10 mouse cellular contexts compared by ENCODE assay signal in genomic region chr15:102255547-102256255, GRCm38 (mm10). TPM values are rescaled to one million over a fixed set of nuclear protein-coding genes. Genes with fewer than 3 reads are reported as not detected.
DNase-seq lines count a peak whose midpoint lies in the region; ATAC-seq and TF ChIP-seq lines count a peak whose summit lies in the region.
"Had no signal": no experiment of that assay in that cellular context is flagged by ENCODE, and none has a peak within 500 bp of the region (broad histone marks: within the 10 kb centered on the region; RNA-seq: fewer than 3 reads in every experiment).

No protein-coding gene starts in this region.

- peak overlapping the region; percentile 62; the same call in 1 of the 2 replicates for H3K4me3 ChIP-seq in heart, embryonic 11.5 days (ENCODE audit: low read depth, low read length)
- peak overlapping the region; percentile 65; the same call in 1 of the 2 replicates for H3K4me3 ChIP-seq in cortical plate, adult 2 months (ENCODE audit: insufficient read depth, low read length)
- peak overlapping the region; percentile 74 for H3K4me3 ChIP-seq in lung, embryonic 16.5 days (ENCODE audit: low read length)

- intact Hi-C loops in heart, postnatal 36 days (cut with DNase I): no loop called here

- 39% methylated on average over 14 of the region's 14 CpGs for WGBS in heart, embryonic 11.5 days (ENCODE audit: insufficient replicate concordance)
- WGBS in lung, embryonic 16.5 days: 48% methylated on average over 12 of the region's 14 CpGs

- no peak for TF ChIP-seq POLR2A in cortical plate, adult 2 months (IDR thresholded peaks at IDR 0.05; ENCODE audit: extremely low read depth, insufficient read depth, low read length)

- no peak overlapping the region for H3K9ac ChIP-seq in heart, embryonic 11.5 days (ENCODE audit: low read depth, low read length)
- H3K9ac ChIP-seq in lung, embryonic 16.5 days (ENCODE audit: low read length): peak overlapping the region; percentile 81

- TF ChIP-seq CTCF in cortical plate, adult 2 months (IDR thresholded peaks at IDR 0.05; ENCODE audit: extremely low read depth, insufficient read depth, low read length): no peak

- H3K4me2 ChIP-seq in heart, embryonic 11.5 days: peak overlapping the region; percentile 96
- peak overlapping the region; percentile 74 for H3K4me2 ChIP-seq in lung, embryonic 16.5 days (ENCODE audit: low read depth, low read length)

- no peak for DNase-seq in heart, postnatal 36 days
- DNase-seq in kidney, adult 18-20 months: peak; percentile 52
- no peak for DNase-seq in adrenal gland, adult 18-20 months (ENCODE audit: low spot score in 2 of 2)
- no peak for DNase-seq in adrenal gland, adult 8-10 months
- no peak for DNase-seq in spleen, adult 12 weeks (ENCODE audit: low spot score)
- DNase-seq: cerebellum, adult 2 months had no signal

- peaks cover 11% of the 10 kb centered on the region for H3K4me1 ChIP-seq in heart, embryonic 11.5 days (ENCODE audit: control insufficient read depth, insufficient read depth, low read length)
- peaks cover 6% of the 10 kb centered on the region for H3K4me1 ChIP-seq in cortical plate, adult 2 months (ENCODE audit: control insufficient read depth, insufficient read depth, low read length)
- H3K4me1 ChIP-seq in lung, embryonic 16.5 days (replicated peaks; ENCODE audit: control insufficient read depth, insufficient read depth, low read length): peaks cover 38% of the 10 kb centered on the region

- no peak overlapping the region for H3K27ac ChIP-seq in heart, embryonic 11.5 days (ENCODE audit: low read depth, low read length)
- no peak overlapping the region for H3K27ac ChIP-seq in cortical plate, adult 2 months (ENCODE audit: insufficient read depth, low read length)
- H3K27ac ChIP-seq in lung, embryonic 16.5 days (ENCODE audit: low read length): peak overlapping the region; percentile 91
- H3K27ac ChIP-seq: hindbrain, embryonic 15.5 days had no signal

- H3K36me3 ChIP-seq in heart, embryonic 11.5 days (ENCODE audit: control insufficient read depth, insufficient read depth, low read length): no peaks in the 10 kb centered on the region
- H3K36me3 ChIP-seq in lung, embryonic 16.5 days (ENCODE audit: control insufficient read depth, insufficient read depth, low read length): peaks cover 2% of the 10 kb centered on the region; the same call in 1 of the 2 replicates
- H3K36me3 ChIP-seq: hindbrain, embryonic 15.5 days had no signal

- no peak for ATAC-seq in heart, embryonic 11.5 days (replicated peaks; ENCODE audit: insufficient number of reproducible peaks, low FRiP score, low TSS enrichment)
- ATAC-seq in lung, embryonic 16.5 days (ENCODE audit: low read depth): peak; percentile 48

- no peaks in the 10 kb centered on the region for H3K9me3 ChIP-seq in heart, embryonic 11.5 days (replicated peaks; ENCODE audit: control insufficient read depth, low read length)
- H3K9me3 ChIP-seq in lung, embryonic 16.5 days (ENCODE audit: control insufficient read depth, low read length): no peaks in the 10 kb centered on the region
- H3K9me3 ChIP-seq: hindbrain, embryonic 15.5 days had no signal

- peaks cover 52% of the 10 kb centered on the region for H3K27me3 ChIP-seq in heart, embryonic 11.5 days (ENCODE audit: control insufficient read depth, insufficient read depth, low read length)
- no peaks in the 10 kb centered on the region for H3K27me3 ChIP-seq in lung, embryonic 16.5 days (ENCODE audit: control insufficient read depth, insufficient read depth, low read depth, low read length)

RNA-seq across cellular contexts. Expression of gene Rarg, which starts 1.6 kb away (rescaled TPM):
- polyA plus RNA-seq in heart, embryonic 11.5 days (2014; fragmentation: Nextera tagmentation; extraction: Ambion mirVana): 11.2 and 13.4 TPM in 2 replicates
- total RNA-seq in heart, postnatal 36 days (2021): 10 to 100 TPM; 20.0 to 21.9 TPM
- polyA plus RNA-seq in cortical plate, adult 2 months (2012; rRNA removed): 11.3 and 12.3 TPM in 2 replicates
- 46.7 and 46.9 TPM in 2 replicates for polyA plus RNA-seq in lung, embryonic 16.5 days (2015; fragmentation: Nextera tagmentation; extraction: Ambion mirVana)
- total RNA-seq in adrenal gland, adult 18-20 months (2021): 10 to 100 TPM; 21.7 to 27.2 TPM
- total RNA-seq in adrenal gland, adult 8-10 months (2022): 10 to 100 TPM; 19.9 to 43.0 (median 34.4) TPM

RNA-seq across cellular contexts. Expression of gene Gm9918, which starts 14.7 kb away (rescaled TPM):
- polyA plus RNA-seq in heart, embryonic 11.5 days (2014; fragmentation: Nextera tagmentation; extraction: Ambion mirVana): 0.07 TPM in 1 of 2 replicates, not detected in the other
- not detected for total RNA-seq in heart, postnatal 36 days (2021)
- 0.04 and 0.15 TPM in 2 replicates for polyA plus RNA-seq in cortical plate, adult 2 months (2012; rRNA removed)
- polyA plus RNA-seq in lung, embryonic 16.5 days (2015; fragmentation: Nextera tagmentation; extraction: Ambion mirVana): 0.34 and 0.57 TPM in 2 replicates
- under 1 TPM in 1 of 2 experiments, not detected in 1; 0.13 TPM for total RNA-seq in adrenal gland, adult 18-20 months (2021)
- under 1 TPM in 2 of 4 experiments, not detected in 2; 0.24 to 0.31 TPM for total RNA-seq in adrenal gland, adult 8-10 months (2022)

RNA-seq across cellular contexts. Expression of gene Mfsd5, which starts 23.6 kb away (rescaled TPM):
- polyA plus RNA-seq in heart, embryonic 11.5 days (2014; fragmentation: Nextera tagmentation; extraction: Ambion mirVana): 44.4 and 45.3 TPM in 2 replicates
- 10 to 100 TPM; 18.1 to 19.4 TPM for total RNA-seq in heart, postnatal 36 days (2021)
- polyA plus RNA-seq in cortical plate, adult 2 months (2012; rRNA removed): 54.0 and 55.5 TPM in 2 replicates
- 58.3 and 61.1 TPM in 2 replicates for polyA plus RNA-seq in lung, embryonic 16.5 days (2015; fragmentation: Nextera tagmentation; extraction: Ambion mirVana)
- 10 to 100 TPM; 32.6 to 35.2 TPM for total RNA-seq in adrenal gland, adult 18-20 months (2021)
- 10 to 100 TPM; 37.1 to 45.4 (median 39.5) TPM for total RNA-seq in adrenal gland, adult 8-10 months (2022)

RNA-seq across cellular contexts. Expression of gene Itgb7, which starts 24.0 kb away (rescaled TPM):
- polyA plus RNA-seq in heart, embryonic 11.5 days (2014; fragmentation: Nextera tagmentation; extraction: Ambion mirVana): 0.94 and 1.2 TPM in 2 replicates
- 1 to 10 TPM; 1.6 to 1.8 TPM for total RNA-seq in heart, postnatal 36 days (2021)
- 0.86 and 1.5 TPM in 2 replicates for polyA plus RNA-seq in cortical plate, adult 2 months (2012; rRNA removed)
- polyA plus RNA-seq in lung, embryonic 16.5 days (2015; fragmentation: Nextera tagmentation; extraction: Ambion mirVana): 3.0 and 3.9 TPM in 2 replicates
- total RNA-seq in adrenal gland, adult 18-20 months (2021): 1 to 10 TPM; 4.1 to 7.4 TPM
- 1 to 10 TPM; 2.7 to 7.9 (median 5.4) TPM for total RNA-seq in adrenal gland, adult 8-10 months (2022)

RNA-seq across cellular contexts. Expression of gene Espl1, which starts 40.4 kb away (rescaled TPM):
- 20.0 and 23.8 TPM in 2 replicates for polyA plus RNA-seq in heart, embryonic 11.5 days (2014; fragmentation: Nextera tagmentation; extraction: Ambion mirVana)
- total RNA-seq in heart, postnatal 36 days (2021): 1 to 10 TPM; 1.0 to 2.1 TPM
- 0.52 and 1.6 TPM in 2 replicates for polyA plus RNA-seq in cortical plate, adult 2 months (2012; rRNA removed)
- 27.3 and 30.6 TPM in 2 replicates for polyA plus RNA-seq in lung, embryonic 16.5 days (2015; fragmentation: Nextera tagmentation; extraction: Ambion mirVana)
- total RNA-seq in adrenal gland, adult 18-20 months (2021): 1 to 10 TPM; 1.3 to 1.9 TPM
- 1 to 10 TPM; 1.4 to 5.3 (median 2.3) TPM for total RNA-seq in adrenal gland, adult 8-10 months (2022)
